Mouse (Mus musculus) retina, adult 2 months (tissue): ENCODE measurements around the gene Prl3d3.
"Not testable (repeated sequence)": the region's sequence is repeated elsewhere in the genome, so short reads cannot be mapped to it uniquely, and the experiment has no call there.

Experiments
- DNase-seq: peaks from one replicate; pipeline ENCODE4 v3.0.0-alpha.2; 2012; ENCODE audit warnings: low read depth, low spot score

The Prl3d3 gene

DNA sequence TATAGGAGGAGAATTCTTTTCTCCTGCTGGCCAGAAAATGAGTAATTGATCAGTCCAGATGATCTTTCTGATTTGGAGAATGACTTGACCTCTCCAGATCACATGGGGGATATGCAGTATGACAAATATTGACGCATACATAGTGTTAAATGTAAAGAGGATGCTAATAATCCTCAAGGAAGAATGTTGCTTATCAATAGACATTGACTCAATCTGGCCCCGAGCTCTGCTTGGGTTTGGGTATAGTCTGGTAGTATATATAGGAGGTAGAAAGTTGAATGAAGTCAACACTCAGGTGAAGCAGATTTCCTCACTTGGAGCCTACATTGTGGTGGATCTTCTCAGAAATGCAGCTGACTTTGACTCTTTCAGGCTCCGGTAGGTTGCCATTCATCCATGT is at the start of gene Prl3d3:
Gene Prl3d3 (plus strand): TSS at position 301 of the 400 bp plus-strand sequence.
- not testable (repeated sequence) for DNase-seq

DNA sequence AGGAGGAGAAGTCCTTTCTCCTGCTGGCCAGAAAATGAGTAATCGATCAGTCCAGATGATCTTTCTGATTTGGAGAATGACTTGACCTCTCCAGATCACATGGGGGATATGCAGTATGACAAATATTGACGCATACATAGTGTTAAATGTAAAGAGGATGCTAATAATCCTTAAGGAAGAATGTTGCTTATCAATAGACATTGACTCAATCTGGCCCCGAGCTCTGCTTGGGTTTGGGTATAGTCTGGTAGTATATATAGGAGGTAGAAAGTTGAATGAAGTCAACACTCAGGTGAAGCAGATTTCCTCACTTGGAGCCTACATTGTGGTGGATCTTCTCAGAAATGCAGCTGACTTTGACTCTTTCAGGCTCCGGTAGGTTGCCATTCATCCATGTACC is 35.2 kb upstream of the Prl3d3 start, which contains the start of gene Prl3d2:
Gene Prl3d2 (plus strand): TSS at position 301 of the 400 bp plus-strand sequence.
- not testable (repeated sequence) for DNase-seq

DNA sequence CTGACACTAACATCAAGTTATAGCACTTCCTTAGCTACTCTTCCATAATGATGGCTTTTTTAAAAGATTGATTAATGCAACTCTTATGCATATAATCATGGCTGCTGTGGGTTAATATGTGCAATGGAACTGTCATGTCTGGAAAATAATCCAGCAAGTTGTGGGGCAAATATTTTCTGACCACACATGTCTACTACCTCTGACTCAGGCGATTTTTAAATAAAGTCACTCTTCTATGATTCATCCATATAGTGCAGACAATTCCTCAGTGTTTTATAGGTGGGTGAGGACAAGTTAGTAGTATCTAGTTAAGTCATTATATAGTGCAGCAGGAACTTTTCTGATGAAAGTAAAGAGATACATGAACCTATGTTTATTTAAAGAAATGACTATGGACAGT is 8.3 kb upstream of the Prl3d3 start:
- DNase-seq, result no peak

GRCm38 (mm10) chr13:27196359-27196758 is 39.8 kb downstream of the Prl3d3 start, which contains the start of gene Prl3c1:
Gene Prl3c1 (plus strand): TSS chr13:27196659.
- DNase-seq, result no peak
